Mouse (Mus musculus) neural tube, embryonic 15.5 days (tissue): ENCODE results near the gene Cog6. TPM values are rescaled to one million over a fixed set of nuclear protein-coding genes. Genes with fewer than 3 reads are reported as not detected.

Source experiments
- ATAC-seq: fragments of 200-750 bp; cut with Nextera tagmentation; 2 replicates; pipeline ENCODE4 v1.8.0; 2017; ENCODE audit warnings: mild to moderate bottlenecking, moderate TSS enrichment, moderate library complexity; ENCODE audit not compliant: low FRiP score
- H3K27ac ChIP-seq: fragments of 300-500 bp; sonication (generic); replicated peaks from 2 replicates; pipeline ENCODE4 v1.5.1; 2015; ENCODE audit warnings: mild to moderate bottlenecking, inconsistent platforms
- H3K27me3 ChIP-seq: fragments of 300-500 bp; sonication (generic); replicated peaks from 2 replicates; pipeline ENCODE4 v1.6.1; 2015; ENCODE audit warnings: inconsistent platforms
- H3K36me3 ChIP-seq: fragments of 300-500 bp; sonication (generic); 2 replicates; pipeline ENCODE4 v1.6.1; 2015; ENCODE audit warnings: inconsistent platforms
- H3K4me1 ChIP-seq: fragments of 300-500 bp; sonication (generic); 2 replicates; pipeline ENCODE4 v1.6.1; 2015; ENCODE audit warnings: inconsistent platforms
- H3K4me2 ChIP-seq: fragments of 300-500 bp; sonication (generic); 2 replicates; pipeline ENCODE4 v1.6.1; 2015; ENCODE audit warnings: inconsistent platforms, mild to moderate bottlenecking, moderate library complexity
- H3K4me3 ChIP-seq: fragments of 300-500 bp; sonication (generic); replicated peaks from 2 replicates; pipeline ENCODE4 v1.5.1; 2015; ENCODE audit warnings: mild to moderate bottlenecking, inconsistent platforms
- H3K9ac ChIP-seq: fragments of 300-500 bp; sonication (generic); replicated peaks from 2 replicates; pipeline ENCODE4 v1.6.1; 2015; ENCODE audit warnings: mild to moderate bottlenecking, inconsistent platforms
- H3K9me3 ChIP-seq: fragments of 300-500 bp; sonication (generic); replicated peaks from 2 replicates; pipeline ENCODE4 v1.6.1; 2016; ENCODE audit warnings: inconsistent platforms
- WGBS: fragments of 180-500 bp; shearing (Covaris S2); methylation state at CpG from one replicate; pipeline ENCODE4 v1.1.7; 2015; ENCODE audit warnings: mixed read lengths; 5-methylcytosine and 5-hydroxymethylcytosine counted together
- polyA plus RNA-seq: library from polyadenylated mRNA; unstranded; fragments of >200 nt; fragmentation: Nextera tagmentation; extraction: Ambion mirVana; gene quantifications from 2 replicates; pipeline ENCODE4 v1.2.1, GENCODE M21; 2015

Cog6 gene
- polyA plus RNA-seq, 1 experiment from 2014 or later = 43.8 TPM

- Histone ChIP-seq H3K36me3 (no peaks in the 10 kb centered on the region), H3K27me3 (no peaks in the 10 kb centered on the region), H3K9me3 (no peaks in the 10 kb centered on the region), H3K9ac (no peak overlapping the region), H3K4me2 (no peak overlapping the region), H3K4me1 (no peaks in the 10 kb centered on the region), H3K4me3 (no peak overlapping the region), H3K27ac (no peak overlapping the region)
- ATAC-seq = no peak
- 23% methylated on average over 7 of the region's 7 CpGs for WGBS
These were observed 12.0 kb upstream of the Cog6 start for GRCm38 (mm10) chr3:53029046-53029445.

GRCm38 (mm10) chr3:53027333-53027732 lies 10.3 kb upstream of the Cog6 start:
- no peak overlapping the region for H3K4me2 ChIP-seq
- no peaks in the 10 kb centered on the region for H3K27me3 ChIP-seq
- no peak overlapping the region for H3K4me3 ChIP-seq
- 90% methylated on average over 4 of the region's 4 CpGs for WGBS
- H3K36me3 ChIP-seq = no peaks in the 10 kb centered on the region
- no peak overlapping the region for H3K9ac ChIP-seq
- no peaks in the 10 kb centered on the region for H3K4me1 ChIP-seq
- no peak for ATAC-seq
- H3K9me3 ChIP-seq = no peaks in the 10 kb centered on the region
- no peak overlapping the region for H3K27ac ChIP-seq

- Histone ChIP-seq H3K27me3 (no peaks in the 10 kb centered on the region), H3K36me3 (peaks cover 60% of the 10 kb centered on the region), H3K4me2 (no peak overlapping the region), H3K4me1 (no peaks in the 10 kb centered on the region), H3K9me3 (no peaks in the 10 kb centered on the region), H3K27ac (no peak overlapping the region), H3K4me3 (no peak overlapping the region), H3K9ac (no peak overlapping the region)
- WGBS = 96% methylated on average over 8 of the region's 8 CpGs
- ATAC-seq = no peak
These were observed 9.6 kb downstream of the Cog6 start for GRCm38 (mm10) chr3:53007411-53007810.

- ATAC-seq = no peak
- H3K9me3 ChIP-seq = no peaks in the 10 kb centered on the region
- H3K27ac ChIP-seq = no peak overlapping the region
- H3K4me3 ChIP-seq = no peak overlapping the region
- no peaks in the 10 kb centered on the region for H3K4me1 ChIP-seq
- 67% methylated on average over 2 of the region's 2 CpGs for WGBS
- H3K27me3 ChIP-seq = no peaks in the 10 kb centered on the region
- H3K36me3 ChIP-seq = peaks cover 71% of the 10 kb centered on the region
- H3K9ac ChIP-seq = no peak overlapping the region
- H3K4me2 ChIP-seq = no peak overlapping the region
These were observed 12.5 kb downstream of the Cog6 start for GRCm38 (mm10) chr3:53004406-53005114.

GRCm38 (mm10) chr3:53002076-53002475 lies 15.0 kb downstream of the Cog6 start:
- Histone ChIP-seq H3K36me3 (peaks cover 60% of the 10 kb centered on the region), H3K9ac (no peak overlapping the region), H3K4me2 (no peak overlapping the region)

GRCm38 (mm10) chr3:52999996-53000395 lies 17.0 kb downstream of the Cog6 start:
- Histone ChIP-seq H3K36me3 (peaks cover 59% of the 10 kb centered on the region), H3K9ac (no peak overlapping the region), H3K27me3 (no peaks in the 10 kb centered on the region), H3K4me2 (no peak overlapping the region), H3K27ac (no peak overlapping the region), H3K4me3 (no peak overlapping the region), H3K9me3 (no peaks in the 10 kb centered on the region), H3K4me1 (no peaks in the 10 kb centered on the region)
- ATAC-seq = no peak
- WGBS = 85% methylated on average over 3 of the region's 3 CpGs

More at GRCm38 (mm10) chr3:53002076-53002475, 15.0 kb downstream of the Cog6 start:
- no peak overlapping the region for H3K27ac ChIP-seq
- H3K4me1 ChIP-seq = no peaks in the 10 kb centered on the region
- ATAC-seq = no peak
- no peaks in the 10 kb centered on the region for H3K27me3 ChIP-seq
- no peaks in the 10 kb centered on the region for H3K9me3 ChIP-seq
- no peak overlapping the region for H3K4me3 ChIP-seq
- 77% methylated on average over 6 of the region's 6 CpGs for WGBS

GRCm38 (mm10) chr3:52999016-52999744 lies 17.9 kb downstream of the Cog6 start:
- H3K4me1 ChIP-seq = no peaks in the 10 kb centered on the region
- H3K9ac ChIP-seq = no peak overlapping the region

GRCm38 (mm10) chr3:52997381-52997780 lies 19.7 kb downstream of the Cog6 start:
- no peaks in the 10 kb centered on the region for H3K27me3 ChIP-seq
- H3K4me3 ChIP-seq = no peak overlapping the region
- no peak overlapping the region for H3K9ac ChIP-seq
- no peaks in the 10 kb centered on the region for H3K4me1 ChIP-seq
- H3K9me3 ChIP-seq = no peaks in the 10 kb centered on the region
- H3K4me2 ChIP-seq = no peak overlapping the region
- no peak for ATAC-seq
- 82% methylated on average over 1 of the region's 1 CpGs for WGBS
- peaks cover 70% of the 10 kb centered on the region for H3K36me3 ChIP-seq
- H3K27ac ChIP-seq = no peak overlapping the region

More at GRCm38 (mm10) chr3:52999016-52999744, 17.9 kb downstream of the Cog6 start:
- 72% methylated on average over 15 of the region's 15 CpGs for WGBS
- ATAC-seq = no peak
- Histone ChIP-seq H3K4me3 (no peak overlapping the region), H3K9me3 (no peaks in the 10 kb centered on the region), H3K36me3 (peaks cover 62% of the 10 kb centered on the region), H3K27ac (no peak overlapping the region), H3K27me3 (no peaks in the 10 kb centered on the region), H3K4me2 (no peak overlapping the region)

GRCm38 (mm10) chr3:52996635-52997034 lies 20.4 kb downstream of the Cog6 start:
- Histone ChIP-seq H3K9me3 (no peaks in the 10 kb centered on the region), H3K4me2 (no peak overlapping the region), H3K4me3 (no peak overlapping the region), H3K4me1 (no peaks in the 10 kb centered on the region), H3K36me3 (peaks cover 69% of the 10 kb centered on the region), H3K9ac (no peak overlapping the region), H3K27me3 (no peaks in the 10 kb centered on the region), H3K27ac (no peak overlapping the region)
- ATAC-seq = no peak
- 92% methylated on average over 5 of the region's 5 CpGs for WGBS

GRCm38 (mm10) chr3:52994666-52995065 lies 22.4 kb downstream of the Cog6 start:
- H3K27ac ChIP-seq = no peak overlapping the region
- H3K27me3 ChIP-seq = no peaks in the 10 kb centered on the region
- 79% methylated on average over 5 of the region's 5 CpGs for WGBS
- H3K36me3 ChIP-seq = peaks cover 57% of the 10 kb centered on the region
- no peak overlapping the region for H3K4me2 ChIP-seq
- no peak overlapping the region for H3K9ac ChIP-seq
- no peak for ATAC-seq
- no peaks in the 10 kb centered on the region for H3K4me1 ChIP-seq
- H3K4me3 ChIP-seq = no peak overlapping the region
- no peaks in the 10 kb centered on the region for H3K9me3 ChIP-seq

GRCm38 (mm10) chr3:52993296-52993695 lies 23.7 kb downstream of the Cog6 start:
- H3K9ac ChIP-seq = no peak overlapping the region
- H3K4me3 ChIP-seq = no peak overlapping the region
- no peaks in the 10 kb centered on the region for H3K27me3 ChIP-seq
- no peak overlapping the region for H3K4me2 ChIP-seq
- ATAC-seq = no peak
- no peaks in the 10 kb centered on the region for H3K4me1 ChIP-seq
- peaks cover 63% of the 10 kb centered on the region for H3K36me3 ChIP-seq
- no peaks in the 10 kb centered on the region for H3K9me3 ChIP-seq
- H3K27ac ChIP-seq = no peak overlapping the region
- 94% methylated on average over 10 of the region's 10 CpGs for WGBS
